Mouse (Mus musculus): ENCODE measurements around the gene Gm45753.

The Gm45753 gene

GRCm38 (mm10) chr8:45274317-45274716, 33.9 kb downstream of the Gm45753 start:
- no peak for DNase-seq (ENCODE audit: low read depth, low spot score)

GRCm38 (mm10) chr8:45269056-45269455, 39.2 kb downstream of the Gm45753 start:
- DNase-seq (ENCODE audit: low read depth, low spot score): no peak

DNA sequence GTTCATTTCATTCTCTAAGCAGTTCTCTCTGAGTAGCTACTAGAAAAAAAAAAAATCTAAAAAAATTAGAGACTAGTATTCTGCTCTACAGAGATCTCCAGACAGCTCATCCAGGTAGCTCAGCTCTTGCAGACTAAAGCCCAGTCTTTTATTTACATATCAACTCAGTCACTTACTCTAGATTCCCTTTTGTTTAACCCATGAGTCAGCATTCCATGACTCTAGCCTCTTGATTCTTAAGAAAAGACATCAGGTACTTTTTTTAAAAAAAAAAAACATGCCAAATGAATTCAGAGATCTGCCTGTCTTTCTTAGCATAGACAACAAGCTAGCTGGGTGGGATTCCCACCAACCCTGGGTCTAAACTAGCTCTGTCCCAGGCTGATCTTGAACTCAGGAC, 39.8 kb downstream of the Gm45753 start:
- DNase-seq (ENCODE audit: low read depth, low spot score): no peak

DNA sequence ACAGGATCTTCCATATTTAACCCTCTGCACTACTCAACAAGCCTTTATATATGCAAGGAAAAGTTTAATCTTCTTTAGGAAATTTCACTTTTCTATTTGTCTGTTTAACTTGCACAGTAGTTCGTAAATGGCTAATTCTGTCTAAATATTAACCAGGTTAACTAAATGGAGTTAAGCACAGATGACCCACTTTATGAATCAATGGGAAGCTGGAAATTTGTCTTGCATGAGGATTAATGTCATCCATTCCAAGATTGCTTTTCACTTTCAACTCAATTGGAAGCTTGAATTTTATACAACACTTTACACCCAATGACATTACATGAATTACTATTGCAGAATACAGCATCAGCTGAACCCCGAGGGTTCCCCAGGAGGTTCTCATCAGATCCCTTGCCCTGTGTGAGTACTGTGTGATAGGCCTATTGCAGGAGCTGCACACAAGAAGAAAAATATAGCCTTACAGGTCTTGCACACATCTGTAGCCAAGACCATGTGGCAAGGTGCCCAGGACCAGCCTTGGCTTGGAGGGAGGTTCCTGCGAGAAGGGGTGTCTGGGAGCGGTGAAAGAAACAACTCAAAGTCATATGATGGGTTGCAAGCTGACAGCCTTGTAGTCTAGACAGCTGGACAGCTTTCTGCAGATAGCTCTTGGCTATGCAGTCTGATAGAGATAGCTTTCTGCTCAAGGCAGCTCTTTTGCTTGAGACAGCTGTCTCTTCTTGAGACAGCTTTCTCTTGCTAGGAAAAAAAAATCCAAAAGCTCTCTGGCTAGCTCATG, 40.5 kb downstream of the Gm45753 start:
- DNase-seq (ENCODE audit: low read depth, low spot score): no peak

- peak; percentile 72 for DNase-seq (ENCODE audit: low read depth, low spot score)
Observed at GRCm38 (mm10) chr8:45266993-45267392, 41.3 kb downstream of the Gm45753 start.

DNA sequence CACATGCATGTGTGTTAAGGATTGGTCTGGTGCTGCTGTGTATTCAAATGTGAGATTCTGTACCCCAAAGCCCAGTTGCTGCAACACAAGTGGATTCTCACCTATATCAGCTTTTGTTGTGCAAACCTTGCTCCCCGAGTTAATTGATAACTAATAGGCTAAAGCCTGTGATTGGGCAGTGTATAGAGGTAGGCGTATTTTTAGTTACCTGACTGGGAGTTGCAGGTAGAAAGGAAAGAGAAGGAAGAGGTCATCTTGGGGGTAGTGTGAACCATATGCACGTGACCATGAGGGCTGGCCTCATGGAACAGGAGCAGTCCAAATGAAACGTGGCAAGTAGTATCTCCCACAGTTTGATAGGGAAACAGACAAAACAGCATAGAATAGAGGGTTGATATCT, 43.3 kb downstream of the Gm45753 start:
- DNase-seq (ENCODE audit: low read depth, low spot score): no peak

- DNase-seq (ENCODE audit: low read depth, low spot score): no peak
Observed at GRCm38 (mm10) chr8:45262851-45263250, 45.4 kb downstream of the Gm45753 start.

DNA sequence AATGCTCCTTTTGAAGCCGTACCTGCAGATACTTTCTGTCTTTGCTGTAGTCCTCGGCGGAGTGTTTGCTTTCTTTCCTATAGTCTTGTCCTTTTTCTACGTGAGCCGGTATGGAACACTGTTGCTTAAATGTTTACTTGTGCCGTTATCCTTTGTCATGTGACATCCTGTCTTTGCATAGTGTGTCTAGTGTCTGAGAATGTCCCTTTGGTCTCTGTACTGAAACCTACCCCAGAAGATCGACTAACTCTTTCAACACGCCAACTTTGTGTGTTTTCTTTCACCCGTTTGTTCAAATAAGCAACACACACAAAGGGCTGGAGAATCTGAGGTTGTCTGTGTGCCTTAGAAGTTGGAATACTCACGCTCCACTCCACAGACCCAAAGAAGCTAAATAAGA, 46.3 kb downstream of the Gm45753 start, which contains the start of gene F11:
Gene F11 (minus strand): TSS at position 112 of the 400 bp plus-strand sequence.
- no peak for DNase-seq (ENCODE audit: low read depth, low spot score)

DNA sequence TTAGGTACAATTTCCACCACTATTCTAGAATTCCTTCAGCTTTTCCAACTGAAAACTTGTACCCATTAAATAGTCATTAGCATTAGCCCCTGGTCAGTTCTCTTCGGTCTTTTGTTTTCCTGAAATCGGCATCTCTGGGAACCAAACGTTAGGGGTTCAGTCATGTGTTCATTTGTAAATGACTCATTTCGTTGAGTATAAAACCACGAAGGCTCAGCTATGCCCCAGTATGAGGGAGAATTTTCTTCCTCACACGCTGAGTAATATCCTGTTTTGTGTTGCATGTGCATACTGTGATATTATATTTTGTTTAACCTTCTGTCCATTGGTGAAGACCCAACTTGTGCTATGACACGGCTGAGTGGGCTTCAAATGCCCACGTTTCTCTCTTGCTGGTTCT, 49.8 kb downstream of the Gm45753 start:
- DNase-seq (ENCODE audit: low read depth, low spot score): no peak

GRCm38 (mm10) chr8:45255040-45255439, 53.2 kb downstream of the Gm45753 start:
- no peak for DNase-seq (ENCODE audit: low read depth, low spot score)

DNA sequence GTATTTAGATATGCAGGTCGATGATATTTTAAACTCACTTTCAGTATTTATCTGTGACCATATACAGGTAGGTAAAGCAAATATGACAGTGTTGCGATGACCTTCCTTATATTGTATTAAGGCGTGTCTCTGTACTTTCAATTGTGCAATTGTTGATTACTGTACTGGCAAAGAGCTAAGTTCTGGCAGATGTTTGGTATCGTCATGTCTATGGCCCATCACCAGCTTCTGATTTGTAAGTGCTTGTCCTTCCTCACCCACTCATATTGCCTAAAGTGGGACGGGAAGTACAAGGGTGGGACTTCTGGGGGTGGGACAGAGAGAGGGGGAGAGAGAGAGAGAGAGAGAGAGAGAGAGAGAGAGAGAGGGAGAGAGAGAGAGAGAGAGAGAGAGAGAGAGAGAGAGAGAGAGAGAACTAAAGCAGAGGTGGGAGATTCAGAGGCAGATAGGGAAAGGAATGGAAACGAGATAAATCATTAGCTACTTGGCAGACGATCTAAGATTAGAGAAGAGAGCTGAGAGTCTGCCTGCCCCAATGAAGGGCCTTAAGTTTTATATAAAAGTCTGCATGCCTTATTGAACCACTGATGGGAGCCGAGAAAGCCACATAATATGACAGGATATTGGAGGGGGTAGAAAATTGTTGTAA, 53.9 kb downstream of the Gm45753 start:
- DNase-seq (ENCODE audit: low read depth, low spot score): no peak

GRCm38 (mm10) chr8:45253586-45253985, 54.7 kb downstream of the Gm45753 start:
- no peak for DNase-seq (ENCODE audit: low read depth, low spot score)

DNA sequence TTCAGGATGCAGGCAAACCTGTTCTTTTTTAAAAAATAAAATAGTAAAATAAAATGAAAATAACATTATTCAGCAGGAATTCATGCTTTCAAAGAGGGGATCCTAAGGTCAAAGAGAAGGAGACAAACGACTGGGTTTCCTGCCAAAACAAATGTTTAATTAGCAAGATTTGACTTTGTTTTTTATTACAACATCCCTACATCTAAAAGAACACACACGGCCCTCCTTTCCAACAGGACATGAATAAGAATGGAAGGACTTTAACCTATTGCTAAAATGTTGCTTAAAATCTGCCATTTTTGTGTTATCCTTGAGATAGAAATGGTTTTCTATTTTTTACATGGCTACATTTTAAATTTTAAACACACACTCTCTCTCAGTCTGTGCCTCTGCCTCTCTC, 55.2 kb downstream of the Gm45753 start:
- no peak for DNase-seq (ENCODE audit: low read depth, low spot score)

DNA sequence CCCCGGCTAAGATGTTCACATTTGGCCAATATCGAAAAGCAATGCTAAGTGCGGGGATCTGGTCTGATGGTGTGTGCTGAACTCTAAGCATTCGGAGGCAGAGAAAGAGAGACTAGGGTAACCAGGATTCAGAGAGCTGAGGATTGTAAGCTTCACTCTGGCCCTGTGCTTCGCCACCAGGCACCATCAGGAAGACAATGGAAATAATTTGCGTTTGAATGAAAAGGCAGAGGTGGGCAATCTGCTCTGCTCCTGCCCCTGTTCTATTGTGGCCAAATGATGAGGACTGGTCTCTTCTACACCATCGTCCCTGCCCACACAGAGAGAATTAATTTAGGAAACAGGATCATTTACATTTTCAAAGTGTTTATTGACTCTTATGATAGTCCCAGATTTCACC, 62.0 kb downstream of the Gm45753 start:
- peak; percentile 58 for DNase-seq (ENCODE audit: low read depth, low spot score)

DNA sequence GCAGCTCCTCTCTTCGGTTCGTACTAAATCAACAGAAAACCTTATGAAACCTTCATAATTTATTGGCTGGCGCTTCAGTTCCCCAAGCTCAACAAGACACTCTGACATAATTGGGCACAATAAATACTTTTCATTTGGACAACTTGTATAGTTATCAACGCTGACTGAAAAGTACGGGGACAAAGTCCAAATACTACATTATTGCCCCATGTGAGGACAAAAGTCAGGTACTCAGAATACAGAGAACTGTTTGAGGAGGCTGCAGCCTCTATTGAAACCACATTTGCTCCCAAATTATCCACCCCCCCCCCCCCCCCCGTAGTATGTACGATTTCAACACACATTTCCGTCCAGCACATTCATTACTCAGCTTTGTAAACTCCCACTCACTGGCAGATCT, 68.9 kb downstream of the Gm45753 start:
- no peak for DNase-seq (ENCODE audit: low read depth, low spot score)

DNA sequence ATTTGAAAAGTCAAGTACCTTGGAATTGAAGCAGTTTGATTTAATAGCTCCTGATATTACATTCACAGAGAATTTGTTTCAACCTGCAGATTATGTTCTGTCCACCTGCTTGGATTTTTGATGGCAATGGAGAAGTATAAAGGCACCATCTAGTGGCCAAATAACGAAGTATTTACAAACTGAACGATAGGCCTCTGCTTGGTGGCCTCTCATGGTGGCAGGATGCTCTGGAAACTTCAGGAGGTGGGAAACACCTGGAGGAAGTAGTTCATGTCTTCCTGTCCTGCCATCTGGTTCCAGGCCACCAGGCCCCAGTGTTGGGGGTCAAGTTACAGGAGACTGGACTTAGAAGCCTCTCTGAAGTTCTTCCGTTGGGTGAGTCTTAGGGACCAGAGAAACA, 70.0 kb downstream of the Gm45753 start:
- peak; percentile 62 for DNase-seq (ENCODE audit: low read depth, low spot score)

DNA sequence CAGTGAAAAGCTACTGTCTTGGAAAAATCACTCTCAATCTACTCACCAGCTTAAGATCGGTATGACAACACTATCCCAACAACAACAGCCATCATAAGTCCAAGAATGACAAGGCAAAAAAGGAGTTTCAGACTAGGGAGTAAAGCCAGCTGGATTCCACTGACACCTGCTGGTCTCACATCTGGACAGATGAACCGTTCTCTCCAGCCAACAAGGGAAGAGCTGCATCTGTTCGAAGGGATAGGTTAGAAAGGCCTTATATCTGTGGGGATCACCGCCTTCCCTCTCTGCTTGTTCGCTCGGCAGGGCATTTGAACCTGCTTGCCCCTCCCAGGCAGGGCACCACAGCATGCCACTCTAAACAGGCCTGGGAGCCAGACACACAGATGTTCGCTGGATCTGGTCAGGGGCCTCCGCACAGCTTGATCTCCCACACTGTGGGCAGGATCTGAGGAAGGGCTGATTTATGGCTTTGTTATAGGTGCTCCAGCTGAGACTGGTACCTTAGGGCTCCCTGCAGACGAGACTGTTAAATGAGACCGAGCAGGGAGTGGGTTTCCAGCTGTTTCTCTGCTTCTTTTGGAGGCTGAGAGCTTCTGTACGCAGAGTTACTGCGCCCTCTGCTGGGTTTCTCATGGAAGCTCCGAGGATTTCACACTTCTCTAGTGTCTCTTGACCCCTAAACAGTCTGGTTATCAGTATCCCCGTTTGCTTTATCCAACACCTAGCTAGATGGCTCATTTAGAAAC, 71.9 kb downstream of the Gm45753 start:
- peak; percentile 89 for DNase-seq (ENCODE audit: low read depth, low spot score)

GRCm38 (mm10) chr8:45235228-45235627, 73.0 kb downstream of the Gm45753 start:
- DNase-seq (ENCODE audit: low read depth, low spot score): peak; percentile 70

DNA sequence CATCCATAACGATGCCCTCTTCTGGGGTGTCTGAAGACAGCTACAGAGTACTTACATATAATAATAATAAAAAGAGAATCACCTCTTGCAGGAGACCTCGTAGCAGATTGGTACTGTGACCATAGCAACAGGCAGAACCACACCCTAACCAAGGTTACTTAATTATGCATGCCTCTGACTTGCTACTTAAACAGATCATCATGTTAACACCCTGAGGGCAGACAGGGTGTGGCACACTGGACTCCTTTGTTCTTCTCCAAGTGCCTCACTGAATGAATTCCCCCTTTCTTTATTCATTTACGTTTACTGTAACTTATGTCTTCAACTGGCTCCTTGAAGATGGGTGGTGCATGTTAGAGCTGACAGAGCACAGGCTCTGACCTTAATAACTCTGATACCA, 75.0 kb downstream of the Gm45753 start:
- peak; percentile 95 for DNase-seq (ENCODE audit: low read depth, low spot score)
